Mouse (Mus musculus): Measurements from ENCODE around the gene Mpp3. TPM values are rescaled to one million over a fixed set of nuclear protein-coding genes. Genes with fewer than 3 reads are reported as not detected.
A peak's percentile ranks its signal among the peaks of the same experiment; 100 is the strongest.

The Mpp3 gene
- polyA plus RNA-seq, 1 experiment from 2014 or later = 4.9 TPM

- no peak overlapping the region for H3K4me2 ChIP-seq
- WGBS = 70% methylated on average over 3 of the region's 3 CpGs
- DNase-seq = no peak
Measured at GRCm38 (mm10) chr11:101972097-101972496, 56.2 kb downstream of the Mpp3 start.

DNA sequence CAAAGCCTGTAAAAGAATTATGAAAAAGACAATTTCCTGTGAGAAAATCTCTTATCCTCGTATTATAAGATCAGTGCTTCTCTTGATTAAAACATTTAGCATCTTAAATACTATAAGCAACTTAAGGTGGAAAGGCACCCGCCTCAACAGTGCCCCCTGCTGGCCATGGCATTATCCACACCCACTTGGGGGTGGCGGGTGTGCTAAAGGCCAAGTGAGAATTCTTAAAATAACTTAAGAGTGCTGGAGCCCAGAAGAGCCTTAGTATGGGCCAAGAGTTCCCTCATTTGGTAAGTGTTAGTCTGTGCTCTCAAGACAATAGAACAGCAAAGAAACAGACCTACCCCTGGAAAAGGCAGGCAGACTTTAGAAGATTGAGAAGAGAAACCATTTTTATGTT lies 56.9 kb downstream of the Mpp3 start:
- Histone ChIP-seq H3K9me3 (ENCODE audit: low read depth, low read length) (no peaks in the 10 kb centered on the region), H3K36me3 (ENCODE audit: insufficient read depth) (no peaks in the 10 kb centered on the region), H3K27me3 (ENCODE audit: insufficient read depth, low read length) (peaks cover 12% of the 10 kb centered on the region; the same call in 1 of the 2 replicates), H3K4me1 (ENCODE audit: insufficient read depth) (no peaks in the 10 kb centered on the region), H3K4me2 (no peak overlapping the region), H3K9ac (no peak overlapping the region), H3K4me3 (ENCODE audit: low read depth, low read length) (no peak overlapping the region), H3K27ac (ENCODE audit: low read depth) (no peak overlapping the region)
- DNase-seq (peak; percentile 46), ATAC-seq (ENCODE audit: insufficient read depth) (no peak)
- TF ChIP-seq CTCF (IDR thresholded peaks at IDR 0.05; ENCODE audit: low read depth) = peak; percentile 73
- WGBS = 35% methylated on average over 3 of the region's 3 CpGs

More at GRCm38 (mm10) chr11:101972097-101972496, 56.2 kb downstream of the Mpp3 start:
- Histone ChIP-seq H3K36me3 (ENCODE audit: insufficient read depth) (no peaks in the 10 kb centered on the region), H3K4me3 (ENCODE audit: low read depth, low read length) (no peak overlapping the region), H3K9ac (no peak overlapping the region), H3K27me3 (ENCODE audit: insufficient read depth, low read length) (0 out of 2 replicates have a peak, but pooled peaks cover 5% of the 10 kb centered on the region), H3K9me3 (ENCODE audit: low read depth, low read length) (no peaks in the 10 kb centered on the region), H3K27ac (ENCODE audit: low read depth) (no peak overlapping the region), H3K4me1 (ENCODE audit: insufficient read depth) (no peaks in the 10 kb centered on the region)
- no peak for ATAC-seq (ENCODE audit: insufficient read depth)
- no peak for TF ChIP-seq CTCF (IDR thresholded peaks at IDR 0.05; ENCODE audit: low read depth)

GRCm38 (mm10) chr11:101969835-101970234 lies 58.4 kb downstream of the Mpp3 start:
- Histone ChIP-seq H3K36me3 (ENCODE audit: insufficient read depth) (no peaks in the 10 kb centered on the region), H3K4me1 (ENCODE audit: insufficient read depth) (no peaks in the 10 kb centered on the region), H3K4me3 (ENCODE audit: low read depth, low read length) (no peak overlapping the region), H3K27me3 (ENCODE audit: insufficient read depth, low read length) (peaks cover 27% of the 10 kb centered on the region), H3K4me2 (no peak overlapping the region), H3K27ac (ENCODE audit: low read depth) (no peak overlapping the region), H3K9me3 (ENCODE audit: low read depth, low read length) (no peaks in the 10 kb centered on the region), H3K9ac (no peak overlapping the region)
- WGBS = 80% methylated on average over 13 of the region's 13 CpGs
- ATAC-seq (ENCODE audit: insufficient read depth) (no peak), DNase-seq (no peak)
- TF ChIP-seq CTCF (IDR thresholded peaks at IDR 0.05; ENCODE audit: low read depth) = no peak

DNA sequence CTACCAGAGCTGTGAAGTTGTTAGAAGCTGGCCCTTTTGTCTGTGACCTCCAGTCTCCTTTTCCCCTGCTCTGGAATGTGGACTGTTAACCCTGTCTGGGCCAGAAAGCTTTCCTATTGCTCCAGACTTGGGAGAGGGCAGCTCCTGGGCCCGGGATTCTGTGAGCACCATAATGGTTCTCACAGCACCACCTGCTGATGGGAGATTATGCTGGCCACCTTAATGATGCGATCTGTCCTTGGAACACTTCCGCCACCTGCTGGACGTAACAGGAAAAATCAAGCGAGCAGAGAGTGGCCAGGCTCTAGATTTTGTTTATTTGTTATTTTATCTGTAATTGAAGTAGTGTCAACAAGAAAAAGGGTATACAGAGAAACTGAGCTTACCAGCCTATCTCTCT lies 59.5 kb downstream of the Mpp3 start:
- no peak overlapping the region for H3K27ac ChIP-seq (ENCODE audit: low read depth)
- H3K9me3 ChIP-seq (ENCODE audit: low read depth, low read length) = no peaks in the 10 kb centered on the region
- no peak overlapping the region for H3K4me3 ChIP-seq (ENCODE audit: low read depth, low read length)
- H3K36me3 ChIP-seq (ENCODE audit: insufficient read depth) = no peaks in the 10 kb centered on the region
- TF ChIP-seq CTCF (IDR thresholded peaks at IDR 0.05; ENCODE audit: low read depth) = peak; percentile 96
- 0% methylated on average over 5 of the region's 5 CpGs for WGBS
- DNase-seq (peak; percentile 94), ATAC-seq (ENCODE audit: insufficient read depth) (peak; percentile 68)
- H3K27me3 ChIP-seq (ENCODE audit: insufficient read depth, low read length) = peaks cover 38% of the 10 kb centered on the region
- no peak overlapping the region for H3K9ac ChIP-seq
- 0 out of 2 replicates have a peak, but pooled peaks cover 4% of the 10 kb centered on the region for H3K4me1 ChIP-seq (ENCODE audit: insufficient read depth)
- H3K4me2 ChIP-seq = no peak overlapping the region

DNA sequence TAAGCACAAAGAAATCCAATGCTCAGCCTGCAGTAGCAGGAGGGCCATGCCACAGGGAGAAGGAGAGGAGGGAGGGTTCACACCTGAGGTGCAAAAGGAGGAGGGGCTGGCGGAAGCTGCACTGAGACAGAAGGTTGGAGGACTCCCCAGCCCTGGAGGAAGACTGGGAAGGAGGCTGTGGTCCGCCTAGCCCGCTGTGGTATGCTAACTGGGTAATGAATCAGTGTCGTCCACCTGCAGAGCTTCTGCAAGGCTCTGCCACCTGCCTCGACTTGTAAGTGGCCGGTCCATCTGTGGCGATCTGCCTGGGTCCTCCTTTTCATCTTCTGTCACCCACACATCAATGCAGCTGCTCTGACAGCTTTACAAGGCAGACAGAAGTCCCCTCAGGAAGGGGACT lies 60.0 kb downstream of the Mpp3 start:
- no peak overlapping the region for H3K27ac ChIP-seq (ENCODE audit: low read depth)
- peak; percentile 23; the same call in 1 of the 2 replicates for ATAC-seq (ENCODE audit: insufficient read depth)

DNA sequence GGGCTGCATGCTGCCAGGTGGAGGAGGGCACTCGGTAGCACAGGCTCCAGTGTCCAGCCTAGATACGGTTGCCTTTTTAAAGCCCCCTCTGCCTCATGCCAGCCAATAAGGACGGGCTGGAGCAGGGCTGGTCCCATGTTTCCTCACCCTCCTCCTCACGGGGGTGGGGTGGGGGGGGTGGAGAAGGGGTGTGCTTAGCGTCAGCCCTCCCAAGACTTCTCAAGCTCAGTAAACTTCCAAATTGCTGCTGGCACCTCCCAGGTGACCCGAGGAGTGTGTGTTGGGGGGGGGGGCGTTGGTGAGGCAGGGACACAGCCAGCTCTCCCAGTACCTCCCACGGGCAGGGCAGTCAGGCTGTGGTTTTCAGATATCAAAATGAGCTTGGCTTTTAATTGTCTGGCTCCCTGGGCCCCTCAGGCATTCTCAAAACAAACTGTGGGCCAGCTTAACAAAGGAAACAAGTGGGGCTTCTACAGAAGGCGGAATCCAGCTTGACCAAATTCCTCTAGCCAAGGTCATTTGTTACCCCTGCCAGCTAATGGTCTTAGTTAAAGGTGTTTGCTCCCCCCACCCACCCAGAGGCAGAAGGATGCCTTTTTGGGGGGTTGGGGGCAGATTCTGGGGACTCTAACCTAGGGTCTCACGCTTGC lies 61.2 kb downstream of the Mpp3 start, which contains the start of gene Sost:
Sost (minus strand) TSS at position 51 of the 650 bp plus-strand sequence.
- no peak within 1 kb of the TSS for H3K9ac ChIP-seq
- DNase-seq = no peak
- peaks cover 8% of the 10 kb centered on the region; the same call in 1 of the 2 replicates for H3K4me1 ChIP-seq (ENCODE audit: insufficient read depth)
- WGBS = 20% methylated on average over 10 of the region's 10 CpGs
- no peak for ATAC-seq (ENCODE audit: insufficient read depth)
- H3K4me3 ChIP-seq (ENCODE audit: low read depth, low read length) = no peak within 1 kb of the TSS
- H3K9me3 ChIP-seq (ENCODE audit: low read depth, low read length) = no peaks in the 10 kb centered on the region
- H3K27ac ChIP-seq (ENCODE audit: low read depth) = no peak within 1 kb of the TSS
- no peaks in the 10 kb centered on the region for H3K36me3 ChIP-seq (ENCODE audit: insufficient read depth)
- no peak within 1 kb of the TSS for H3K4me2 ChIP-seq
- H3K27me3 ChIP-seq (ENCODE audit: insufficient read depth, low read length) = peaks cover 55% of the 10 kb centered on the region
- TF ChIP-seq CTCF (IDR thresholded peaks at IDR 0.05; ENCODE audit: low read depth) = no peak

More for the DNA sequence above, 60.0 kb downstream of the Mpp3 start:
- WGBS = 8% methylated on average over 7 of the region's 7 CpGs
- Histone ChIP-seq H3K36me3 (ENCODE audit: insufficient read depth) (no peaks in the 10 kb centered on the region), H3K9me3 (ENCODE audit: low read depth, low read length) (no peaks in the 10 kb centered on the region), H3K4me1 (ENCODE audit: insufficient read depth) (peaks cover 8% of the 10 kb centered on the region; the same call in 1 of the 2 replicates), H3K4me3 (ENCODE audit: low read depth, low read length) (no peak overlapping the region), H3K27me3 (ENCODE audit: insufficient read depth, low read length) (peaks cover 43% of the 10 kb centered on the region), H3K4me2 (no peak overlapping the region), H3K9ac (no peak overlapping the region)
- TF ChIP-seq CTCF (IDR thresholded peaks at IDR 0.05; ENCODE audit: low read depth) = no peak
- no peak for DNase-seq

DNA sequence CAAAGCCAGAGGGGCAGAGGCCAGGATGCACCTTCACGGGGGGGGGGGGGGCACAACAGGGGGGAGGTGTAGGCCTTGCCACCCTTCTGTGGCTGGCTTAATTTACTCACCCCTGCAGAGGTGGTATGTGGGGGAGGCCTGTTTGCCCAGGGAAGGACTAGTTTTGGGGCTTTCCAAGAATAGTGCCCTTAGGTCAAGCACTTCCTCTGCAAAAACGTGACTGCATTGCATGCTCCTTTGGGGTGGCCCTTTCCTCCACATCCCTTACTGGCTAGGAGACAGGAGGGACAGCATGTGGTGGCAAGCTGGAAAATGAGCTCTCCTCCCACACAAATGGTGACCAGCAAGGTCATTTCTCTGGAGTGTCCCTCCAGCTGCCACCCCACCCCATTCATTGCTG lies 62.7 kb downstream of the Mpp3 start:
- WGBS = 7% methylated on average over 2 of the region's 2 CpGs
- H3K27ac ChIP-seq (ENCODE audit: low read depth) = no peak overlapping the region
- H3K4me3 ChIP-seq (ENCODE audit: low read depth, low read length) = no peak overlapping the region
- peaks cover 69% of the 10 kb centered on the region for H3K27me3 ChIP-seq (ENCODE audit: insufficient read depth, low read length)
- no peaks in the 10 kb centered on the region for H3K9me3 ChIP-seq (ENCODE audit: low read depth, low read length)
- no peak for TF ChIP-seq CTCF (IDR thresholded peaks at IDR 0.05; ENCODE audit: low read depth)
- H3K4me2 ChIP-seq = no peak overlapping the region
- H3K4me1 ChIP-seq (ENCODE audit: insufficient read depth) = peaks cover 8% of the 10 kb centered on the region; the same call in 1 of the 2 replicates
- DNase-seq = no peak
- ATAC-seq (ENCODE audit: insufficient read depth) = no peak
- no peak overlapping the region for H3K9ac ChIP-seq
- no peaks in the 10 kb centered on the region for H3K36me3 ChIP-seq (ENCODE audit: insufficient read depth)
